Mouse (Mus musculus) left cerebral cortex, adult 8-10 months (tissue): ENCODE data around the gene Ubald2. TPM values are rescaled to one million over a fixed set of nuclear protein-coding genes. Genes with fewer than 3 reads are reported as not detected.

Source experiments
- DNase-seq, 2 experiments: peaks; one replicate each; pipeline ENCODE4 v3.0.0; 2022; ENCODE audit warnings: low spot score in 2 of 2
- total RNA-seq, 4 experiments: library from RNA; stranded (reverse); gene quantifications; 2 replicates each; pipeline ENCODE4 v1.2.4; 2022

Ubald2 gene
- total RNA-seq, 4 experiments from 2014 or later: 22.7 to 25.8 (median 25.1) TPM

- DNase-seq: peak in 1 of 2 experiments; percentile 73
Observed at GRCm38 (mm10) chr11:116432593-116433355, 1.1 kb upstream of the Ubald2 start.

- DNase-seq: peak in 1 of 2 experiments; percentile 43
Observed at GRCm38 (mm10) chr11:116434287-116434966, 533 bp downstream of the Ubald2 start.

GRCm38 (mm10) chr11:116434967-116435752 is 1.3 kb downstream of the Ubald2 start:
- DNase-seq: no peak

- DNase-seq: no peak
Observed at GRCm38 (mm10) chr11:116435992-116436724, 2.3 kb downstream of the Ubald2 start.

- no peak for DNase-seq
Observed at GRCm38 (mm10) chr11:116436725-116437331, 2.9 kb downstream of the Ubald2 start.

- no peak for DNase-seq
Observed at GRCm38 (mm10) chr11:116437541-116437940, 3.6 kb downstream of the Ubald2 start.

GRCm38 (mm10) chr11:116439269-116440240 is 5.7 kb downstream of the Ubald2 start:
- no peak for DNase-seq

GRCm38 (mm10) chr11:116440408-116441068 is 6.6 kb downstream of the Ubald2 start:
- no peak for DNase-seq

GRCm38 (mm10) chr11:116442129-116442866 is 8.4 kb downstream of the Ubald2 start:
- no peak for DNase-seq

- no peak for DNase-seq
Observed at GRCm38 (mm10) chr11:116442867-116443177, 8.9 kb downstream of the Ubald2 start.

- no peak for DNase-seq
Observed at GRCm38 (mm10) chr11:116443311-116443710, 9.4 kb downstream of the Ubald2 start.

GRCm38 (mm10) chr11:116443935-116444334 is 10.0 kb downstream of the Ubald2 start:
- DNase-seq: no peak

- DNase-seq: peak; percentile 80 to 95
Observed at GRCm38 (mm10) chr11:116445596-116446307, 11.9 kb downstream of the Ubald2 start.

GRCm38 (mm10) chr11:116446308-116446887 is 12.5 kb downstream of the Ubald2 start:
- no peak for DNase-seq

- no peak for DNase-seq
Observed at GRCm38 (mm10) chr11:116447822-116448221, 13.9 kb downstream of the Ubald2 start.

GRCm38 (mm10) chr11:116449341-116449740 is 15.4 kb downstream of the Ubald2 start:
- no peak for DNase-seq

- DNase-seq: no peak
Observed at GRCm38 (mm10) chr11:116453889-116454288, 20.0 kb downstream of the Ubald2 start.
